Mouse (Mus musculus): ENCODE measurements around the gene Wdr77. TPM values are rescaled to one million over a fixed set of nuclear protein-coding genes. Genes with fewer than 3 reads are reported as not detected.

Wdr77 gene
- polyA plus RNA-seq (2014; fragmentation: Illumina TruSeq; extraction: RNeasy Lipid Tissue Mini Kit (QIAGEN cat#74804); ENCODE audit: low read depth, low replicate concordance), result 20.4 TPM

DNA sequence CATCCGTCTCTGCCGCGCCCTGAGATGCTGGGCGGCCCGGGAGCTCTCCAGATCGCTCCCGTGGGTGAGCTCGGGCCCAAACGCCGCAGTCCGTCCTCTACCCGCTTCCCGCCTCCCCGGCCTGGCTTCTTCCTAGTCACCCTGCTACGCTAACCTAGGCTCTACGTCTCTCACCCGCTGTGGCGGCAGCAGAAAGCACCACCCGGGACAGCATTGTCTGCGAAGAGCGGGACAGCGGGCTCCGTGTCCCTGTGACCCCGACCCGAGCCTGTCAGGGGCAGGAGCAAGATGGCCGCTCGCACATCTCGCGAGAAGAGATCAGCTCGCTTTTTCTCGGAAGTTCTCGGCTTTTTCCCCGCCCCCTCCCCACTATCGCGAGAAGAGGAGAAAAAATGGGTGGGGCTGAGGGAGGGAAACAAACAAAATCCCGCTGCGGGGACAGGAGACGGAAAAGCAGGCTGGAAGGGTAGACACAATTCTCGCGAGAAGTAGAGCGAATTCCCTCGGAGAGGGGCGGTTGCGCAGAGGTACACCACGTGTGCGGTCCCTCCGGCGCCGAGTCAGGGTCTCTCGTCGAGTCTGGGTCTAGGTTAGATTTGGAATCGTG lies at the start of gene Wdr77:
Gene Wdr77, plus strand, starts transcription at position 396 of the 607 bp plus-strand sequence.

DNA sequence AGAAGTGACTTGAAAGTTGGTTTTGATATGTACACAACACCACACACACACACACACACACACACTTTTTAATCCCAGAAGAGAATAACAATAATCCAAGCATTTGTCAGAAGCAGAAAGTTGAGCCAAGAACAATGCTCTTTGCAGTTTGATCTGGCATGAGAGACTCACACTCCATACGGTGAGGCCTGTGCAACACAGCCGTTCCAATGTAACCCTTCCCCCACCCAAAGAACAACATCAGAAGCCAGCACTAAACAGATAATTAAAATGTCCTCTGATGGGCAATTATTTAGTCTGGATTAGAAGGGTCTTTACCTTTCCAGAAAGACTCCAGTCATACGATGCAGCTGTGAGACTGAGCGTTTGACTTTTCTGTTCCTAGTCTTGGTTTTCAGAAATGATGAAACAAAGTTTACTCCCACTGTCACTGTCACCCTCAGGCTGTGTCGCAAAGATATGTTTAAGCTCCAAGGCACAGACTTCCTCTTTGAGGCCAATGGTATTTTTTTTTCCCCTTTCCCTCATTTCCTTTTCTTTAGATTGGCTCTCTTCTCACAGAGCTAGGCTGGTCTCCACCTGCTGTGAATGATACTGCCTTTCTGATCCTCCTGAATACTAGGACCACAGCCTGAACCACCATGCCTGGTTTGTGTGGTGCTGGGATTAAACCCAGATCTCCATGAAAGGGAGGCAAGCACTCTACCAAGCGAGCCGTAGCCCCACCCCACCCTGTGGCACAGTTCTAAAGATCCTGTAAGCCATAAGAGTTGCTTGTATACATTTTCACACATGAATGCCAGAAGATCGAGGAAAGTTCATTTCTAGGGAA lies 26.7 kb upstream of the Wdr77 start, which contains the start of gene I830077J02Rik:
Gene I830077J02Rik, minus strand, starts transcription at position 425 of the 832 bp plus-strand sequence.

DNA sequence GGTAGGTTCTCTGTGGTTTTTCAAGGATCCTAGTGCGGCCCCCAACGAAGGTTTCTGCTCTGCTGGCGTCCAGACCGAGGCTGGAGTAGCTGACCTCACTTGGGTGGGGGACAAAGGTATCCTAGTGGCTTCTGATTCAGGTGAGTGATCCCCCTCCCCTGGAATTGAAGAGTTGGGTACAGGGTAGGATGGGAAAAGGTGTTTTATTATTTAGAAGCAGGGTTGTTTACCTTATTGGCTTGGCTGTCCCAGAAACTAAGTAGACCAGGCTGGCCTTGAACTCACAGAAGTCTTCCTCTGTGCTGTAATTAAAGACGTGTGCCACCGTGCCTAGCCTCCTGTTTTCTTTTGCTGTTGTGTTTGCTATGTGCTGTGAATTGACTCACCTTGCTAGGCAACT lies 830 bp downstream of the Wdr77 start, which contains the start of gene Atp5f1:
Gene Atp5f1, minus strand, starts transcription at position 101 of the 400 bp plus-strand sequence.

DNA sequence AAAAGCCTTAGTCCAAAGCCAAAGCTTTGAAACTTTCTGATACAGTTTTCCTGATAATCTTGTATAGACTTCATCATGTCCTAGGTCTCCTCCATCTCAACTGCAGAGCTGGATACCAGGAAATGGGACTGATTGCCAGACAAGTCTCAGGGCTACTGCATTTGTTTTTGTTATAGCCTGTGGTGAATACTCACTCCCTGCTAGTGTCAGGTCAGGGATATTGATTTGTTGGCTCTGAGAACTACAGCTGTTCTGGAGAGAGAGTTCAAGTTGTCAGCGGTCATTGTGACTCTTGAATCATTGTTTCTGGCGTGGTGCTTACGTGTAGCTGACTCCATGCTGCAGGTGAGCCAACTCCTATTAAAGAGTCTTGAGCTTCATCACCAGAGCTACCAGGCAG lies 14.2 kb downstream of the Wdr77 start, which contains the start of gene Ovgp1:
Gene Ovgp1, plus strand, starts transcription at position 301 of the 400 bp plus-strand sequence.

DNA sequence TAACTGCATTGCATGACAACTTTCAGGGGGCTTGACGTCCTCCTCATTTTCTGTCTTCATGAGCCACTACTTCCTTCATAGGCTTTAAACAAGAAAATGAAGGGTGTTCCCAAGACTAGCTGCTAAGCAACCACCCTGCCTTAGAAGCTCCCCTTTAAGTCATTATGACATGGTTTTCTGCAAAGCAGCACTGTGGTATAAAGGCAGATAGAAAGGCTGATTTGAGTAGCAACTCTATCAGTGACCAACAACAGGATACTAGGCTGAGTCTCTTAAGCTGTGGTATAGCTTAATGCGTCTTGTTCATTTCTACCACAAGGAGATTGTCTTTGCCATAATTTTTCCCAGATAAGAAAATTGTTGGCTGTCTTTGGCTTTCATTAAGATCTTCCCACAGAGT lies 55.4 kb downstream of the Wdr77 start, which contains the start of gene Pifo:
Gene Pifo, minus strand, starts transcription at position 101 of the 400 bp plus-strand sequence.

Other genes with a start within 250 kb of the Wdr77 start
- gene Rap1a, start 158.0 kb upstream of the Wdr77 start, polyA plus RNA-seq (2014; fragmentation: Illumina TruSeq; extraction: RNeasy Lipid Tissue Mini Kit (QIAGEN cat#74804); ENCODE audit: low read depth, low replicate concordance), result 326 TPM
- not detected for gene Adora3, start 88.5 kb upstream of the Wdr77 start, polyA plus RNA-seq (2014; fragmentation: Illumina TruSeq; extraction: RNeasy Lipid Tissue Mini Kit (QIAGEN cat#74804); ENCODE audit: low read depth, low replicate concordance)
- not detected for gene Tmigd3, start 88.5 kb upstream of the Wdr77 start, polyA plus RNA-seq (2014; fragmentation: Illumina TruSeq; extraction: RNeasy Lipid Tissue Mini Kit (QIAGEN cat#74804); ENCODE audit: low read depth, low replicate concordance)
- gene I830077J02Rik, start 26.7 kb upstream of the Wdr77 start, polyA plus RNA-seq (2014; fragmentation: Illumina TruSeq; extraction: RNeasy Lipid Tissue Mini Kit (QIAGEN cat#74804); ENCODE audit: low read depth, low replicate concordance), result 1.2 TPM
- 984 TPM for gene Atp5f1, start 730 bp downstream of the Wdr77 start, polyA plus RNA-seq (2014; fragmentation: Illumina TruSeq; extraction: RNeasy Lipid Tissue Mini Kit (QIAGEN cat#74804); ENCODE audit: low read depth, low replicate concordance)
- 0.32 TPM for gene Ovgp1, start 14.3 kb downstream of the Wdr77 start, polyA plus RNA-seq (2014; fragmentation: Illumina TruSeq; extraction: RNeasy Lipid Tissue Mini Kit (QIAGEN cat#74804); ENCODE audit: low read depth, low replicate concordance)
- gene Pifo, start 55.3 kb downstream of the Wdr77 start, polyA plus RNA-seq (2014; fragmentation: Illumina TruSeq; extraction: RNeasy Lipid Tissue Mini Kit (QIAGEN cat#74804); ENCODE audit: low read depth, low replicate concordance), result not detected
- not detected for gene Chil5, start 73.4 kb downstream of the Wdr77 start, polyA plus RNA-seq (2014; fragmentation: Illumina TruSeq; extraction: RNeasy Lipid Tissue Mini Kit (QIAGEN cat#74804); ENCODE audit: low read depth, low replicate concordance)
- gene Chia1, start 153.9 kb downstream of the Wdr77 start, polyA plus RNA-seq (2014; fragmentation: Illumina TruSeq; extraction: RNeasy Lipid Tissue Mini Kit (QIAGEN cat#74804); ENCODE audit: low read depth, low replicate concordance), result not detected
- 0.66 TPM for gene Chil3, start 208.2 kb downstream of the Wdr77 start, polyA plus RNA-seq (2014; fragmentation: Illumina TruSeq; extraction: RNeasy Lipid Tissue Mini Kit (QIAGEN cat#74804); ENCODE audit: low read depth, low replicate concordance)